Mouse (Mus musculus): Measurements from ENCODE around the gene Hbp1.

- TF ChIP-seq TAL1 (IDR thresholded peaks at IDR 0.05; ENCODE audit: low read length) (no peak), GATA1 (IDR thresholded peaks at IDR 0.05; ENCODE audit: low read length) (no peak)
Measured at GRCm38 (mm10) chr12:31984206-31984605, 33.9 kb upstream of the Hbp1 start.

Data from erythroblast, embryonic 14.5 days (primary cell).